Mouse (Mus musculus) hindbrain, embryonic 11.5 days (tissue): ENCODE data around the gene Sugp2. TPM values are rescaled to one million over a fixed set of nuclear protein-coding genes. Genes with fewer than 3 reads are reported as not detected.

Source experiments
- ATAC-seq: fragments of 200-750 bp; cut with Nextera tagmentation; 2 replicates; pipeline ENCODE4 v1.8.0; 2017; ENCODE audit warnings: mild to moderate bottlenecking, moderate TSS enrichment, moderate library complexity; ENCODE audit not compliant: low FRiP score
- DNase-seq: peaks from one replicate; pipeline ENCODE4 v3.0.0-alpha.2; 2015; ENCODE audit warnings: low spot score
- H3K27ac ChIP-seq: fragments of 300-500 bp; sonication (generic); 2 replicates; pipeline ENCODE4 v1.5.1; 2014; ENCODE audit warnings: mild to moderate bottlenecking, low read depth, low read length
- H3K27me3 ChIP-seq: fragments of 300-500 bp; sonication (generic); 2 replicates; pipeline ENCODE4 v1.6.1; 2014; ENCODE audit warnings: mild to moderate bottlenecking, low read length, moderate library complexity, mixed read lengths; ENCODE audit not compliant: control insufficient read depth, insufficient read depth
- H3K36me3 ChIP-seq: fragments of 300-500 bp; sonication (generic); 2 replicates; pipeline ENCODE4 v1.6.1; 2014; ENCODE audit warnings: mild to moderate bottlenecking, low read length, moderate library complexity, mixed read lengths; ENCODE audit not compliant: control insufficient read depth, insufficient read depth
- H3K4me1 ChIP-seq: fragments of 300-500 bp; sonication (generic); replicated peaks from 2 replicates; pipeline ENCODE4 v1.6.1; 2014; ENCODE audit warnings: low read length, mixed read lengths; ENCODE audit not compliant: control insufficient read depth, insufficient read depth
- H3K4me2 ChIP-seq: fragments of 300-500 bp; sonication (generic); replicated peaks from 2 replicates; pipeline ENCODE4 v1.6.1; 2014; ENCODE audit warnings: mild to moderate bottlenecking, low read depth, low read length
- H3K4me3 ChIP-seq: fragments of 300-500 bp; sonication (generic); 2 replicates; pipeline ENCODE4 v1.5.1; 2014; ENCODE audit warnings: low read depth, low read length
- H3K9ac ChIP-seq: fragments of 300-500 bp; sonication (generic); 2 replicates; pipeline ENCODE4 v1.6.1; 2014; ENCODE audit warnings: low read depth, low read length
- H3K9me3 ChIP-seq: fragments of 300-500 bp; sonication (generic); 2 replicates; pipeline ENCODE4 v1.6.1; 2016; ENCODE audit warnings: low read length; ENCODE audit not compliant: control insufficient read depth
- WGBS: fragments of 180-500 bp; shearing (Covaris S2); extraction: QIAGEN DNeasy Blood & Tissue Kit; methylation state at CpG from one replicate; pipeline ENCODE4 v1.1.7; 2014; 5-methylcytosine and 5-hydroxymethylcytosine counted together
- polyA plus RNA-seq: library from polyadenylated mRNA; unstranded; fragments of >200 nt; fragmentation: Nextera tagmentation; extraction: Ambion mirVana; gene quantifications from 2 replicates; pipeline ENCODE4 v1.2.1, GENCODE M21; 2014

The Sugp2 gene
- polyA plus RNA-seq, 1 experiment from 2014 or later, result 46.8 TPM

DNA sequence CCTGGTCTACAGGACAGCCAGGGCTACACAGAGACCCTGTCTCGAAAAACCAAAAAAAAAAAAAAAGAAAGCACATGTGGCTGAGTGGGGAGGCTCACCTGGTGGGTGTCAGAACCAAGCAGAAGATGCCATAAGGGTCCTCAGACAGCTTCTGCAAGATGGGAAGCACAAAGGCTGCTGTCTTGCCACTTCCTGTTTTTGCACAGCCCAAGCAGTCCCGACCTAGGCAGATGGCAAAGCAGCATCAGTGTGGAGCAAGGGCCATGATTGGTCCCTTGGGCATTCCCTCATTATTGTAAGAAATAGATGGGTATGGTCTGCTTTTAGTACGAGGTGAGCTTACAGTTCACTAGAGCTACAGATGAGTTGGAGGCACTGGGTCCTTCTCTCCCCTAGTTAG, 66.9 kb downstream of the Sugp2 start:
- H3K9me3 ChIP-seq, result no peaks in the 10 kb centered on the region
- peaks cover 5% of the 10 kb centered on the region; the same call in 1 of the 2 replicates for H3K36me3 ChIP-seq
- WGBS, result 87% methylated on average over 3 of the region's 3 CpGs

DNA sequence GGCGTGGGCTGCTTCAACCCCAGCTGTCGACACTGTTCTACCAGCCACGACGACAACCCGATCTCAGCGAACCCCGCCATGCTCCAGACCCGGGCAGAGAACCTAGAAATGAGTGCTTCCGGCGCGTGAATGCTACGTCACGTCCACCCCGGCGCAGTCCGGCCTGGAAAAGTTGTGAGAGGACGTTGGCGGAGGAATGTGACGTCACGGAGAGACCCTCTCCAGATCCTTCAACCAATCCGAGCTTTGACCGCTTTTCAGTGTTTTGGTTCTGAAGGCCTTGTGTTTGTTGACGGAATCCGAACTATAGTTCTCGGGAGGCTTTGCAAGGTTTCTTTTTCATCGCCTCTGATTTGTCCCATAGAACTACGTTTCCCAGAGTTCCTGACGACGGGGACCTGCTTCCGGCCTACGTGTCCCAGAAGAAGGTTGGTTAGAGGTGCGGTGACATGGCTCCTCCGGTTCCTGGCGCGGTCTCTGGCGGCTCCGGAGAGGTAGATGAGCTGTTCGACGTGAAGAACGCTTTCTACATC, 68.4 kb downstream of the Sugp2 start, which contains the start of the genes Ddx49 and Cope:
TSS of gene Ddx49 (minus strand) at position 132 of the 533 bp plus-strand sequence.
TSS of gene Cope (plus strand) at position 161 of the 533 bp plus-strand sequence.
- ATAC-seq (peak; percentile 93), DNase-seq (peak; percentile 97)
- Histone ChIP-seq H3K4me2 (peak within 1 kb of the TSS; percentile 81), H3K9ac (peak within 1 kb of the TSS; percentile 57), H3K36me3 (peaks cover 4% of the 10 kb centered on the region; the same call in 1 of the 2 replicates), H3K4me3 (peak within 1 kb of the TSS; percentile 63), H3K4me1 (peaks cover 6% of the 10 kb centered on the region; the same call in 1 of the 2 replicates), H3K27me3 (no peaks in the 10 kb centered on the region), H3K9me3 (no peaks in the 10 kb centered on the region), H3K27ac (no peak within 1 kb of the TSS)
- under 1% methylated on average over 40 of the region's 40 CpGs for WGBS

More for the DNA sequence above, 66.9 kb downstream of the Sugp2 start:
- H3K4me3 ChIP-seq, result no peak overlapping the region
- no peak for ATAC-seq
- H3K27ac ChIP-seq, result no peak overlapping the region
- H3K4me2 ChIP-seq, result no peak overlapping the region
- DNase-seq, result no peak
- H3K9ac ChIP-seq, result no peak overlapping the region
- peaks cover 6% of the 10 kb centered on the region; the same call in 1 of the 2 replicates for H3K4me1 ChIP-seq
- no peaks in the 10 kb centered on the region for H3K27me3 ChIP-seq

GRCm38 (mm10) chr8:70302901-70303300, 68.9 kb downstream of the Sugp2 start:
- Histone ChIP-seq H3K27ac (no peak overlapping the region), H3K4me3 (peak overlapping the region; percentile 63), H3K9me3 (no peaks in the 10 kb centered on the region), H3K4me2 (peak overlapping the region; percentile 81), H3K9ac (peak overlapping the region; percentile 57), H3K27me3 (no peaks in the 10 kb centered on the region), H3K36me3 (peaks cover 5% of the 10 kb centered on the region; the same call in 1 of the 2 replicates), H3K4me1 (peaks cover 6% of the 10 kb centered on the region; the same call in 1 of the 2 replicates)
- ATAC-seq (peak; percentile 34; the same call in 1 of the 2 replicates), DNase-seq (no peak)
- 5% methylated on average over 16 of the region's 16 CpGs for WGBS

DNA sequence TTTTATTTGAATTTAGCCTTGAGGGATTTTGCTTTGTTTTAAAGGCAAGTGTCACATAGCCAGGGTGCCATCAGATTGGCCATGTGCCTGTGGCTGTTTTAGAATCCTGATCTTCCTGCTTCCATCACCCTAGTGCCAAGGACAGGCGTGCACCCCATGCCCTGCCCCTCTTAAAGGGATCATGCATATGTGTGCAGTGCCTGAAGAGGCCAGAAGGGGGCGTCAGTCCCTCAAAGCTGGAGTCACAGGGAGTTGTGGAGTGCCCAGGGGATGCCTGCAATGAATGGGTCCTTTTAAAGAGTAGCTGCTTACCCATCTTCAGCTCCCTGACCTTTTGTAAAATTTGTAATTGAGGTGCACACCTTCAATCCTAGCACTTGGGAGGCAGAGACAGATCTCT, 75.3 kb downstream of the Sugp2 start:
- no peak for ATAC-seq

DNA sequence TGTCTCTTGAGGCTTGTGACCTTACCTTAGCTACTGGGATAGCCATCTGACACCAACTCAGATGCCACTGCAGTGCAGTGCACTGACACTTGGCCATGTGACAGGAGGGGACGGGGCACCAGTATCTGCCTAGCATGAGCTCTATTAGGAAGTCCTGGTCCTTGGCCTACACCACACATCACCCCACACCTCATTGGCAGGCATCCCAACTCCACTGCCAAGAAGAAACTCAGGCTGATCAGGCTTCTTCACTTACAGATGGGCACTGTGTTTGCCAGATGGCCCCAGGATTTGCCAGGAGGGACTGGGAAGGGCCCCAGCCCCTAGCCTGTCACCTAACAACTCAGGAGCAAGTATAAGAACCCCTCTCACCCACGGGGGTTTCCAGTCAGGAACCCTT, 79.4 kb downstream of the Sugp2 start:
- Histone ChIP-seq H3K4me1 (peaks cover 8% of the 10 kb centered on the region), H3K27ac (no peak overlapping the region), H3K9me3 (no peaks in the 10 kb centered on the region), H3K4me2 (no peak overlapping the region), H3K36me3 (peaks cover 5% of the 10 kb centered on the region; the same call in 1 of the 2 replicates), H3K9ac (no peak overlapping the region), H3K4me3 (no peak overlapping the region), H3K27me3 (no peaks in the 10 kb centered on the region)
- DNase-seq, result no peak
- ATAC-seq, result no peak
- WGBS, result 94% methylated on average over 2 of the region's 2 CpGs

More for the DNA sequence above, 75.3 kb downstream of the Sugp2 start:
- H3K9ac ChIP-seq, result no peak overlapping the region
- 39% methylated on average over 2 of the region's 2 CpGs for WGBS
- H3K36me3 ChIP-seq, result peaks cover 10% of the 10 kb centered on the region
- H3K4me1 ChIP-seq, result no peaks in the 10 kb centered on the region; the same call in 1 of the 2 replicates
- H3K27ac ChIP-seq, result no peak overlapping the region
- H3K4me2 ChIP-seq, result no peak overlapping the region
- DNase-seq, result peak; percentile 71
- no peaks in the 10 kb centered on the region for H3K9me3 ChIP-seq
- no peak overlapping the region for H3K4me3 ChIP-seq
- H3K27me3 ChIP-seq, result no peaks in the 10 kb centered on the region

DNA sequence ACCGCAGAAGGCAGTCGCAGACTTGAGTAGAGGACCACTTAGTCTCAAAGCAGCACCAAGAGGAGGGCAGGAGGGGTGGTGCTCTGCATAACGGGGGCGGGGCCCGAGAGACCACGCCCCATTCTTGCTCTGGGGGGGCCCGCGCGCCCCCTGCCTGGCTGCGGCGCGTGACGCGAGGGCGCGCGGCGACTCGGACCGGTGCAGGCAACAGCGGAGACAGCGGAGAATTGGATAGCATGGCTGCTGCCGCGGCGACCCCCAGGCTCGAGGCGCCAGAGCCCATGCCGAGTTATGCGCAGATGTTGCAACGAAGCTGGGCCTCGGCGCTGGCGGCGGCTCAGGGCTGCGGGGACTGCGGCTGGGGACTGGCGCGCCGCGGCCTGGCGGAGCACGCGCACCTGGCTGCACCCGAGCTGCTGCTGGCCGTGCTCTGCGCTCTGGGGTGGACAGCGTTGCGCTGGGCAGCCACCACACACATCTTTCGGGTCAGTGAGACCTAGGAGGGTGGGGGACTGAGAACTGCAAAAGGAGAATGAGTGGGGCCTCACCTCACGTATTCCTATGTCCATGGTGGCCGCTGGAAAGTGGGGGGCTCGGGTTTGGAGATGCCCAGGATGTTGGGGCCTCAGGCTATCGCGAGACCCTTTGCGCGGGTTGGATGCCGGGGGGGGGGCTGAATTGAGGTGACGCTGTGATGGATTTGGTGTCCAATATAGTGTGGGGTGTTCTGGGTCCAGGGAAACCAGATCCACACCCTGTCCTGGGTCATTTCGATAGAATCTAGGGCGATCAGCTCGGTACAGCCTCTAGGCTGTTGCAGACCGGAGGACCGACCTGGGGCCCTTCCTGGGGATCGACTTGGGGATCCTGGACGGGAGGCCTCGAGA, 81.8 kb downstream of the Sugp2 start, which contains the start of gene Cers1:
TSS of gene Cers1 (plus strand) at position 152 of the 887 bp plus-strand sequence.
- Histone ChIP-seq H3K36me3 (peaks cover 4% of the 10 kb centered on the region; the same call in 1 of the 2 replicates), H3K27ac (peak within 1 kb of the TSS; percentile 83), H3K9me3 (no peaks in the 10 kb centered on the region), H3K4me2 (peak within 1 kb of the TSS; percentile 73), H3K4me1 (peaks cover 8% of the 10 kb centered on the region), H3K27me3 (0 out of 2 replicates have a peak, but pooled peaks cover 2% of the 10 kb centered on the region), H3K9ac (peak within 1 kb of the TSS; percentile 69), H3K4me3 (peak within 1 kb of the TSS; percentile 52)
- DNase-seq, result peak; percentile 80
- 3% methylated on average over 66 of the region's 66 CpGs for WGBS
- peak; percentile 63 for ATAC-seq

- WGBS, result 8% methylated on average over 15 of the region's 15 CpGs
- H3K27ac ChIP-seq, result peak overlapping the region; percentile 83
- H3K9me3 ChIP-seq, result no peaks in the 10 kb centered on the region
- H3K27me3 ChIP-seq, result 0 out of 2 replicates have a peak, but pooled peaks cover 2% of the 10 kb centered on the region
- H3K4me1 ChIP-seq, result peaks cover 8% of the 10 kb centered on the region
- ATAC-seq (peak; percentile 89), DNase-seq (peak; percentile 90)
- peak overlapping the region; percentile 69 for H3K9ac ChIP-seq
- H3K36me3 ChIP-seq, result peaks cover 4% of the 10 kb centered on the region; the same call in 1 of the 2 replicates
- H3K4me3 ChIP-seq, result peak overlapping the region; percentile 52
- H3K4me2 ChIP-seq, result peak overlapping the region; percentile 73
Observed at GRCm38 (mm10) chr8:70316511-70317504, 82.8 kb downstream of the Sugp2 start.
